Mouse (Mus musculus) bone marrow, adult 2 months (tissue): ENCODE measurements around the gene Srp68.

Source experiments
- CTCF ChIP-seq: fragments of 200-500 bp; IDR thresholded peaks from 2 replicates; pipeline ENCODE4 v1.5.1; 2011; ENCODE audit warnings: low read length, control low read depth; ENCODE audit not compliant: control insufficient read depth, insufficient read depth
- POLR2A ChIP-seq: fragments of 200-500 bp; IDR thresholded peaks from 2 replicates; pipeline ENCODE4 v1.6.1; 2011; ENCODE audit warnings: low read depth, mild to moderate bottlenecking, control low read depth, low read length, borderline replicate concordance; ENCODE audit not compliant: control insufficient read depth

DNA sequence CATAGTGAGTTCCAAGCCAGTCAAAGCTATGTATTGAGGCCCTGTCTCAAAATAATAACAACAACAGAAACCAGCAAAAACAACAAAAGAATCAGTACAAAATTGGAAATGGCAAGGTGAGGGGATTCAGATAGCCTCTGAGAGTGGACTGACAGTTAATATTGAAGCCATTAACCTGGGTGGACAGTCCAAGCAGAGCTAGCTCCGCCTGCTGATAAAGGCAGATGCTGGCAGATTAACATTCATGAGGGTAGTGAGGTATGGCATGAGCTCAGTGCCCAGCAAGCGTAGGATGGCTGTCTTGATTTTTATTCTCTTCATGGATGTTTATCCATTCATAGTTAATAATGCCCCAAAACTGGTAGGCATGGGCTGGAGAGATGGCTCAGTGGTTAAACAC is 72.9 kb downstream of the Srp68 start:
- TF ChIP-seq CTCF (no peak), POLR2A (no peak)
